Mouse (Mus musculus): ENCODE measurements around the gene Cd36.

Cd36 gene

GRCm38 (mm10) chr5:17857871-17858270, 30.7 kb downstream of the Cd36 start:
- no peak for DNase-seq

- DNase-seq, result no peak
These were observed 31.3 kb downstream of the Cd36 start for GRCm38 (mm10) chr5:17857262-17857661.

DNA sequence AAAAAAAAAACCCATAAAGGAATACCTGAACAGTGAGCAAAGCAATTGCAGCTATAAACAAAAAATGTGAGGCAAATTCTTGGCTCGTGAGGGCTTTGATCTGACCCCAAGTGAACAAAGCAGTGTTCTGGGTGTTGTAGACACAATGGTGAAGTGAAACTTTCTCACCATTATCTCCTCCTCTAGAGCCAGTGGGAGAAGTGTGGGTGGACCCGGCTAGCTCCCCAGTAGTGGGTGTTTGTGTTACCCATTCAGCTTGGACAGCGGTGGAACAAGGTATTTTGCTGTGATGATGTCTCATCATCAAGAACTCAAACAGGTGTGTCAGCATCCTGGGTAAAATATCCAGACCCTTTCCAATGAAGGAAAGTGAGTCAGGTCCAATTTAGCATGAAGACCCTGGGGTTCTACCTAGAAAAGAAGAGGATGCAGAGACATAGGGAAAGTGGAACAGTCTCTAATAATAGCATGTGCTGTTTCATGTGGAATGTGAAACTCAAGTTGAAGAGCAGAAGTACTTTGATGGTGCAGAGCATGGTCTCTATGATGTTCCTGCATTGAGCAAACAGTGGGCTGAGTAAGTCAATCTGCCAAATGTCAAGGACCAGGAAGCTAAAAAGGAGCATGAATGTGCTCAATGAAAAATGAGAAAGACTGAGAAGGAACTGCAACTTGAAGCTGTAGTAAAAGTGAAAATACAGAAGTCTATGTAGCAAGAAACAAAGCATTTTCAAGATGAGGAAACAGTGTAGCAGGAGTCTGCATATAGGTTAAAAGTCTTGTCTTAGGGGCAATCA, 34.3 kb downstream of the Cd36 start:
- DNase-seq, result no peak

DNA sequence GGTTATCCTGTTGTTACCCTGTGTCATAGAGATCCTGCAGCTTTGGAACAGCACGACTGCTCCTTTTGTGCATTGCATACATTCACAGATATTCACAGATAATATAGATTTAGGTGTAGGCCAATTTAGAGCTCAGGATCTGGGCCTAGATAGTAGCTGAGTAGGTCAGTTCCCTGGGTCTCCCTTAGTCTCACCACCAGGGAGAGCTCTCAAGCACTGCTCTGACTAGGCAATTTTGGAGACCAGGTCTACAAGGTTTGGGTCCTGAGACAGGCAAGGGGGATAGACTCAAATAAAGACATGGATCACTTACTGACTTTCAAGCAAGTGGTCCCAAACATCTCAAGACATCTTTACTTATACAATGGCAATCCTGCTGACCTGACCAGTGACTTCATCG, 38.0 kb downstream of the Cd36 start:
- DNase-seq, result no peak

GRCm38 (mm10) chr5:17849582-17849981, 39.0 kb downstream of the Cd36 start:
- no peak for DNase-seq

GRCm38 (mm10) chr5:17848733-17849132, 39.9 kb downstream of the Cd36 start:
- DNase-seq, result no peak

GRCm38 (mm10) chr5:17848267-17848666, 40.3 kb downstream of the Cd36 start:
- no peak for DNase-seq

GRCm38 (mm10) chr5:17843921-17844320, 44.7 kb downstream of the Cd36 start:
- no peak for DNase-seq

DNA sequence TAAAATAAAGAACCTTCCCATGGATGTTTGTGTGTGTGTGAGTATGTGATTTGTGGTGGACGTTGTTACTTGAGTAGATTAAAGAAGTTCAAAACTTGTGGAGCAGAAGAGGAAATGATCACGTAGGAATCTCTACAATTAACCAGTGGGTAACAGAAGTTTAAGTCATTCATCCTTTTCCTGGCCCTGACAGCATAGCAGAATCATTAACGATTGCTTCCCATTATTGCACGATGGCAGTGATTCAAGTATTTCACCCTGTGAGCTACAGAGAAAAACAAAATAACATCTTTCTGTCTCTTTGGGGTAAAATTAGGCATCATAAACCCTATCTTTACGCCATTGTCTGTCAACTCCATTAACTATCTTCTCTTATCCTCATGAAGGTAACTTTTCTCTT, 45.3 kb downstream of the Cd36 start:
- DNase-seq, result no peak

GRCm38 (mm10) chr5:17842111-17842729, 46.4 kb downstream of the Cd36 start:
- no peak for DNase-seq

DNA sequence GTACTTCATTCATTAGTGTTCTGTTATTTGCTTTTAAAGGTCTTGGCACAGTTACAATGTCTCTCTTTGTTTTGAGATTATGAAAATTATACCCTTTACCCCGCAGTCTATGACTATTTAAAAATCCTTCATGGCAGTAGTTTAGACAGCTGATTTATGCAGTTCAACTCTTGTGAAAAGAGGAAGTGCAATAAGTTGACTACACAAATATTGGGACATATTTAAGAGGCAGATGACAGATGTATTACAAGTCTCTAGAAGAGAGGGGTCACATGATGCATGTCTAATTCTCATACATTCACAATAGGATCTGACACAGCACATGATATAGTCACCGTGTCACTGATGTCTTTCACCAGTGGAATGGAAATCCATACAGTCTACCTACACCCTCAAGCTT, 49.1 kb downstream of the Cd36 start:
- no peak for DNase-seq

DNA sequence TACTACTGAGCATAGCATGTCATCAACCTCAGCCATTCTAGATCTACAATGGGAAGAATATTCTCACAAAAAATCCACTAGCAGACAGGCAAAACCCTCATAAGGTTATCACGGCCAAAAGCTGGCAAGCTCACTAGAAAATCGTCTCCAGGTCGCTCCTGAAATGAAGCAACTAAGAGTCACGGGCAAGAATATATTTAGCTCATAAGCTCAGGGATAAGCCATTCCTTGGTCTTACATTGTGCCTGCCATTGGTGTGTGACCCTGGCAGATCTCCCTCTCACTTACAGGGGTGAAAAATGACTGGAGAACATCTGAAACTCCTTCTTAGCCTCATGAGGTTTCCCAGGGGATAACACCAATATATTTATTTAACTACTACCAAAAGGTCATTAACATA, 52.2 kb downstream of the Cd36 start:
- no peak for DNase-seq

GRCm38 (mm10) chr5:17835302-17836097, 53.1 kb downstream of the Cd36 start:
- DNase-seq, result no peak

- DNase-seq, result no peak
These were observed 54.8 kb downstream of the Cd36 start for GRCm38 (mm10) chr5:17833797-17834196.

DNA sequence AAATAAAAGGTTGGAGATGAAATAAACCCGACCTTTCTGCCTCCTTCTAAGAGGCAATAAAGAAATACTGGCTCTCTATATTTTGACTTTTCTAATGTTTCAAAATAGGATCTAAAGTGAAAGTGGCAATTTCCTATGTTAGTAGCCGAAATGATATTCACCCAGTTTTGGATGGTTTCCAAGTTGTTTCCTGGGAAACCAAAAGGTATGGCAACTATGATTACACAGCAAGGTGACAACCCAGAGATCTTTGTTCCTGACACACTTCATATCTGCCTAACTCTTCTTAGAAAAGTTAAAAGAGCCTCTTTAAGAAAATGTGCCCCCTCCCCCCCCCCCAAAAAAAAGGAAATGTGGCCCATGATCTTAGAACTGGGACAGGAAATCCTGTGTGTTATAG, 58.1 kb downstream of the Cd36 start:
- DNase-seq, result no peak

- DNase-seq, result no peak
These were observed 59.7 kb downstream of the Cd36 start for GRCm38 (mm10) chr5:17828713-17829544.

DNA sequence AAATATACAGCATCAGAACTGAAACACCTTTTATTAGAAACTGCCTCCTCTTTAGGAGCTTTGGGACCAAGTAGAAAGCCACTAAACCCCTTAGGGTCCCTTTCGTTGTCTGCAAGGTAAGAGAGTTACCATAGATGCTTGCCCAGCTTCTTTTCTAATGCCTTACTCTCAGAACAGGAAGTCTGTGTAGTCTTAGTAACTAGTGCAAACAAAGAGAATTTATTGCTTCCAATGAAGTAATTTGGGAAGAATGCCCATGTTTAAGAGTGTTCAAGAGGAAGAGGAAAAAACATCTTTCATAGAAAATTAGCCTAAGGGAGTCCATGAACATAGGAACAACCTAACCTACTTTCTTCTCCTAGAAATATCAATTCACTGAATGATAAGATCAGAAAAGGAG, 67.2 kb downstream of the Cd36 start:
- DNase-seq, result no peak

DNA sequence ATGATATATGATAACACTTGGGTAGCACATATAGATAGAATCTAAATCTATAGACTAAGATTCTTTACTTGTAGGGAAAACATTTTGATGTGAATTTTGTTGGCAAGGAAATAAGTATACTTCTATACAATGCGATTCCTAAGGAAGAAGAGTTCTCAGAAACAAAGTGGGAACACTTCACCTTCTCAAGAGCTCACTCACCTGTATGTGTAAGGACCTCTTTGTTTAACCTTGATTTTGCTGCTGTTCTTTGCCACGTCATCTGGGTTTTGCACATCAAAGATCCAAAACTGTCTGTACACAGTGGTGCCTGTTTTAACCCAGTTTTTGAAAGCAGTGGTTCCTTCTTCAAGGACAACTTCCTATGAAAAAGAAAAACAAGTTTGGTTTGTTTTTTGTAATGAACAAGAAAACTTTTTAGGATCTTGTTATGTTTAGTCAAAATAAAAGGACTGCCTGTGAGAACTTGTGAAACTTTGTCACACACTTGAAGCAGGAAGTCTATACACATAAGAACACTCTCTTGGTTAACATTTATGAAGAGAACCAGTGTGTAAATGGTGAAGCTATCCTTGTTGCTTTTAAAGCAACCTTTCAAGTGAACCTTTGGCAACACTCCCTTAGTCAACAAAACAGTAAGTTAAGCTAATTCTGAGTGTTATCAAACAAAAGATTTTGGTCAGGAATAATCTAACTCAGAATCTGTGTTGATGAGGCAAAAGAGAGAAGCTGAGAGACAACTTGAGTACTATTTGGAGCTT, 68.2 kb downstream of the Cd36 start:
- DNase-seq, result no peak

- peak; percentile 2 for DNase-seq
These were observed 72.4 kb downstream of the Cd36 start for GRCm38 (mm10) chr5:17816170-17816569.

DNA sequence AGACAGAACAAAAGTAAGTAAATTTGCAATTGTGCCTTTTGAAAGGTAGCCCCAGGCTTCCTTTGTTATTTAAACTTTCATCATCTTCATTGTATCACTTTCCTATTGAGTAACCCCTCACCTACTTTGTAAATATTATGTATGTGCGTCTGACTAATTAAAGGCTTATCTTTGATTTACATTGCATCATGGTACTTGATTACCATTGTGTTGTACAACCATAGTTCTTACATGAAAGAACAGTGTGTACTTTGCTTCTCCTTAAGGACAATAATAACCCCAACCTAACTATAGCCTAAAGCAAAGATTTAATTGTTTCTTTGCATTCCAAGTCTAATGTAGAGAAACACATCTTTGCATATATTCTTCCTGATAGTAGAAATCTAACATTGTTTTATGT, 78.3 kb downstream of the Cd36 start:
- no peak for DNase-seq

GRCm38 (mm10) chr5:17806774-17807377, 81.7 kb downstream of the Cd36 start:
- no peak for DNase-seq

DNA sequence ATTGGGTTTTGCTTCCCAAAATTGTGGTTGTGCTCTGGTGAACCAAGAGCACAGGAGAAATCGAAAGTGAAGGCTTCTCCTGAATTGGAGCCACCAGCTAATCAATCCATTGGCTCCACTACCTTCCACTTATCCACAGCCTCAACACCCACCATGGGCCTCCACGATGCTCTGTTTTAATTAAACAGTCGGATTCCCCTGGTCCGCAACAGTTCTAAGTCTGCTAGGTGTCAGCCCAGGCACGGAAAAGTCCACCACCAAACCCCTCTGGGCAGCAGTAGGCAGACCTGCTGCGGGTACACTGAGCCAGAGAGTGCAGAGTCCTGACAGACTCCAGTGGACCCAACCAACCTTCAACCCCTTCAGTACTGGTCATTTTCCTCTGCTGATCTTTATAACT, 112.0 kb downstream of the Cd36 start:
- peak; percentile 37 for DNase-seq
